Mouse (Mus musculus): ENCODE measurements around the gene Foxg1. TPM values are rescaled to one million over a fixed set of nuclear protein-coding genes. Genes with fewer than 3 reads are reported as not detected.
A peak's percentile ranks its signal among the peaks of the same experiment; 100 is the strongest.

The Foxg1 gene
- polyA plus RNA-seq, 1 experiment from 2014 or later, result 59.7 TPM

GRCm38 (mm10) chr12:49387856-49388598 is 5.6 kb downstream of the Foxg1 start:
- H3K4me1 ChIP-seq, result peaks cover 6% of the 10 kb centered on the region; the same call in 1 of the 2 replicates
- peak overlapping the region; percentile 82 for H3K27ac ChIP-seq
- H3K27me3 ChIP-seq, result peaks cover 34% of the 10 kb centered on the region; the same call in 1 of the 2 replicates
- WGBS, result 7% methylated on average over 2 of the region's 2 CpGs
- H3K9me3 ChIP-seq, result no peaks in the 10 kb centered on the region
- peak overlapping the region; percentile 71 for H3K9ac ChIP-seq
- no peak for ATAC-seq (ENCODE audit: low FRiP score)
- peak overlapping the region; percentile 51 for H3K4me3 ChIP-seq (replicated peaks)
- H3K4me2 ChIP-seq, result peak overlapping the region; percentile 52
- peaks cover 9% of the 10 kb centered on the region; the same call in 1 of the 2 replicates for H3K36me3 ChIP-seq (replicated peaks)

- Histone ChIP-seq H3K27ac (peak overlapping the region; percentile 98), H3K9ac (peak overlapping the region; percentile 96), H3K36me3 (replicated peaks) (peaks cover 9% of the 10 kb centered on the region; the same call in 1 of the 2 replicates), H3K27me3 (peaks cover 20% of the 10 kb centered on the region; the same call in 1 of the 2 replicates), H3K4me2 (peak overlapping the region; percentile 60), H3K4me3 (replicated peaks) (peak overlapping the region; percentile 60), H3K9me3 (no peaks in the 10 kb centered on the region), H3K4me1 (no peaks in the 10 kb centered on the region; the same call in 1 of the 2 replicates)
- WGBS, result 0% methylated on average over 5 of the region's 5 CpGs
- no peak for ATAC-seq (ENCODE audit: low FRiP score)
These were observed 7.2 kb downstream of the Foxg1 start for GRCm38 (mm10) chr12:49389666-49390065.

- WGBS, result under 1% methylated on average over 13 of the region's 13 CpGs
- H3K4me1 ChIP-seq, result no peaks in the 10 kb centered on the region
- H3K27me3 ChIP-seq, result peaks cover 18% of the 10 kb centered on the region; the same call in 1 of the 2 replicates
- no peaks in the 10 kb centered on the region for H3K9me3 ChIP-seq
- peak; percentile 34 for ATAC-seq (ENCODE audit: low FRiP score)
- H3K4me3 ChIP-seq (replicated peaks), result peak overlapping the region; percentile 60
- peak overlapping the region; percentile 96 for H3K9ac ChIP-seq
- peak overlapping the region; percentile 60 for H3K4me2 ChIP-seq
- peaks cover 6% of the 10 kb centered on the region; the same call in 1 of the 2 replicates for H3K36me3 ChIP-seq (replicated peaks)
- H3K27ac ChIP-seq, result peak overlapping the region; percentile 98
These were observed 7.8 kb downstream of the Foxg1 start for GRCm38 (mm10) chr12:49390257-49390656.

- 0% methylated on average over 9 of the region's 9 CpGs for WGBS
- ATAC-seq (ENCODE audit: low FRiP score), result 0 out of 2 replicates have a peak, but pooled peaks have one; percentile 19
- Histone ChIP-seq H3K4me3 (replicated peaks) (peak overlapping the region; percentile 60), H3K9me3 (no peaks in the 10 kb centered on the region), H3K4me2 (peak overlapping the region; percentile 60), H3K27me3 (peaks cover 13% of the 10 kb centered on the region; the same call in 1 of the 2 replicates), H3K27ac (peak overlapping the region; percentile 98), H3K9ac (peak overlapping the region; percentile 96), H3K4me1 (no peaks in the 10 kb centered on the region), H3K36me3 (replicated peaks) (no peaks in the 10 kb centered on the region)
These were observed 8.5 kb downstream of the Foxg1 start for GRCm38 (mm10) chr12:49390926-49391304.

- peak overlapping the region; percentile 98 for H3K27ac ChIP-seq
- WGBS, result under 1% methylated on average over 42 of the region's 42 CpGs
- no peaks in the 10 kb centered on the region for H3K9me3 ChIP-seq
- H3K4me2 ChIP-seq, result peak overlapping the region; percentile 60
- peaks cover 13% of the 10 kb centered on the region; the same call in 1 of the 2 replicates for H3K27me3 ChIP-seq
- H3K36me3 ChIP-seq (replicated peaks), result no peaks in the 10 kb centered on the region
- no peaks in the 10 kb centered on the region for H3K4me1 ChIP-seq
- ATAC-seq (ENCODE audit: low FRiP score), result peak; percentile 82
- H3K4me3 ChIP-seq (replicated peaks), result peak overlapping the region; percentile 60
- H3K9ac ChIP-seq, result peak overlapping the region; percentile 96
These were observed 9.0 kb downstream of the Foxg1 start for GRCm38 (mm10) chr12:49391305-49392040.

- Histone ChIP-seq H3K4me3 (replicated peaks) (peak overlapping the region; percentile 60), H3K27ac (peak overlapping the region; percentile 98), H3K27me3 (peaks cover 13% of the 10 kb centered on the region; the same call in 1 of the 2 replicates), H3K36me3 (replicated peaks) (no peaks in the 10 kb centered on the region), H3K9me3 (no peaks in the 10 kb centered on the region), H3K4me2 (peak overlapping the region; percentile 60), H3K9ac (peak overlapping the region; percentile 96), H3K4me1 (no peaks in the 10 kb centered on the region)
- ATAC-seq (ENCODE audit: low FRiP score), result no peak
- WGBS, result under 1% methylated on average over 10 of the region's 10 CpGs
These were observed 9.6 kb downstream of the Foxg1 start for GRCm38 (mm10) chr12:49392041-49392390.

GRCm38 (mm10) chr12:49392876-49393275 is 10.4 kb downstream of the Foxg1 start:
- WGBS, result 3% methylated on average over 5 of the region's 5 CpGs
- Histone ChIP-seq H3K36me3 (replicated peaks) (no peaks in the 10 kb centered on the region), H3K27ac (peak overlapping the region; percentile 98), H3K4me1 (no peaks in the 10 kb centered on the region), H3K9ac (peak overlapping the region; percentile 96), H3K9me3 (no peaks in the 10 kb centered on the region), H3K4me2 (peak overlapping the region; percentile 60), H3K4me3 (replicated peaks) (peak overlapping the region; percentile 60), H3K27me3 (peaks cover 20% of the 10 kb centered on the region)
- no peak for ATAC-seq (ENCODE audit: low FRiP score)

GRCm38 (mm10) chr12:49393639-49394038 is 11.2 kb downstream of the Foxg1 start:
- Histone ChIP-seq H3K9ac (peak overlapping the region; percentile 70), H3K36me3 (replicated peaks) (no peaks in the 10 kb centered on the region), H3K27me3 (peaks cover 23% of the 10 kb centered on the region), H3K27ac (peak overlapping the region; percentile 82), H3K4me1 (no peaks in the 10 kb centered on the region), H3K9me3 (no peaks in the 10 kb centered on the region), H3K4me3 (replicated peaks) (peak overlapping the region; percentile 42), H3K4me2 (peak overlapping the region; percentile 58)
- WGBS, result 5% methylated on average over 3 of the region's 3 CpGs
- no peak for ATAC-seq (ENCODE audit: low FRiP score)

GRCm38 (mm10) chr12:49394181-49394580 is 11.7 kb downstream of the Foxg1 start:
- Histone ChIP-seq H3K27me3 (peaks cover 23% of the 10 kb centered on the region), H3K27ac (peak overlapping the region; percentile 92), H3K9me3 (no peaks in the 10 kb centered on the region), H3K4me1 (no peaks in the 10 kb centered on the region), H3K4me3 (replicated peaks) (peak overlapping the region; percentile 42), H3K9ac (peak overlapping the region; percentile 78), H3K4me2 (peak overlapping the region; percentile 58), H3K36me3 (replicated peaks) (no peaks in the 10 kb centered on the region)
- ATAC-seq (ENCODE audit: low FRiP score), result no peak
- 0% methylated on average over 1 of the region's 1 CpGs for WGBS

GRCm38 (mm10) chr12:49394836-49395235 is 12.4 kb downstream of the Foxg1 start:
- H3K27me3 ChIP-seq, result peaks cover 25% of the 10 kb centered on the region
- under 1% methylated on average over 17 of the region's 17 CpGs for WGBS
- H3K4me1 ChIP-seq, result no peaks in the 10 kb centered on the region
- peak overlapping the region; percentile 42 for H3K4me3 ChIP-seq (replicated peaks)
- H3K9me3 ChIP-seq, result no peaks in the 10 kb centered on the region
- peak; percentile 21; the same call in 1 of the 2 replicates for ATAC-seq (ENCODE audit: low FRiP score)
- H3K36me3 ChIP-seq (replicated peaks), result no peaks in the 10 kb centered on the region
- peak overlapping the region; percentile 78 for H3K9ac ChIP-seq
- peak overlapping the region; percentile 92 for H3K27ac ChIP-seq
- peak overlapping the region; percentile 58 for H3K4me2 ChIP-seq

- peak overlapping the region; percentile 44 for H3K4me2 ChIP-seq
These were observed 13.5 kb downstream of the Foxg1 start for GRCm38 (mm10) chr12:49395969-49396368.

GRCm38 (mm10) chr12:49396776-49397175 is 14.3 kb downstream of the Foxg1 start:
- H3K36me3 ChIP-seq (replicated peaks), result no peaks in the 10 kb centered on the region
- peaks cover 21% of the 10 kb centered on the region for H3K27me3 ChIP-seq
- peak overlapping the region; percentile 39; the same call in 1 of the 2 replicates for H3K9ac ChIP-seq
- H3K4me1 ChIP-seq, result peaks cover 10% of the 10 kb centered on the region
- no peak overlapping the region for H3K4me3 ChIP-seq (replicated peaks)
- peak overlapping the region; percentile 34 for H3K4me2 ChIP-seq
- 38% methylated on average over 1 of the region's 1 CpGs for WGBS
- peak overlapping the region; percentile 62 for H3K27ac ChIP-seq
- H3K9me3 ChIP-seq, result no peaks in the 10 kb centered on the region
- ATAC-seq (ENCODE audit: low FRiP score), result no peak

More at GRCm38 (mm10) chr12:49395969-49396368, 13.5 kb downstream of the Foxg1 start:
- no peak for ATAC-seq (ENCODE audit: low FRiP score)
- Histone ChIP-seq H3K4me3 (replicated peaks) (peak overlapping the region; percentile 17), H3K27me3 (peaks cover 21% of the 10 kb centered on the region), H3K4me1 (peaks cover 2% of the 10 kb centered on the region), H3K36me3 (replicated peaks) (no peaks in the 10 kb centered on the region), H3K27ac (no peak overlapping the region), H3K9me3 (no peaks in the 10 kb centered on the region), H3K9ac (no peak overlapping the region)
- WGBS, result 8% methylated on average over 2 of the region's 2 CpGs

All from forebrain, embryonic 12.5 days (tissue).